Mouse (Mus musculus): Measurements from ENCODE around the gene Zfp213.

- TF ChIP-seq POLR2A (IDR thresholded peaks at IDR 0.05; ENCODE audit: insufficient read depth, low read depth, low read length) = no peak
- TF ChIP-seq CTCF (IDR thresholded peaks at IDR 0.05; ENCODE audit: insufficient read depth, low read depth, low read length) = no peak
These were observed 35.6 kb upstream of the Zfp213 start for GRCm38 (mm10) chr17:23599605-23600063.

Measured in olfactory bulb, adult 2 months (tissue).